Mouse (Mus musculus): ENCODE measurements around the gene 1700003H04Rik. TPM values are rescaled to one million over a fixed set of nuclear protein-coding genes. Genes with fewer than 3 reads are reported as not detected.

Gene 1700003H04Rik
- polyA plus RNA-seq, 1 experiment from 2014 or later, result not detected

GRCm38 (mm10) chr3:124548898-124549297 is 32.0 kb downstream of the 1700003H04Rik start:
- H3K4me1 ChIP-seq (replicated peaks), result no peaks in the 10 kb centered on the region
- no peak overlapping the region for H3K4me3 ChIP-seq
- H3K9ac ChIP-seq, result no peak overlapping the region
- 85% methylated on average over 10 of the region's 10 CpGs for WGBS
- H3K27me3 ChIP-seq (replicated peaks), result no peaks in the 10 kb centered on the region
- H3K9me3 ChIP-seq (replicated peaks), result no peaks in the 10 kb centered on the region
- no peak overlapping the region for H3K27ac ChIP-seq (ENCODE audit: poor library complexity, severe bottlenecking)
- no peak overlapping the region for H3K4me2 ChIP-seq
- no peaks in the 10 kb centered on the region for H3K36me3 ChIP-seq
- ATAC-seq (ENCODE audit: insufficient number of reproducible peaks, low FRiP score), result no peak

- Histone ChIP-seq H3K4me1 (replicated peaks) (no peaks in the 10 kb centered on the region), H3K4me2 (no peak overlapping the region), H3K9ac (no peak overlapping the region), H3K4me3 (no peak overlapping the region), H3K27ac (ENCODE audit: poor library complexity, severe bottlenecking) (no peak overlapping the region), H3K36me3 (no peaks in the 10 kb centered on the region), H3K27me3 (replicated peaks) (no peaks in the 10 kb centered on the region), H3K9me3 (replicated peaks) (no peaks in the 10 kb centered on the region)
- WGBS, result 76% methylated on average over 2 of the region's 2 CpGs
- ATAC-seq (ENCODE audit: insufficient number of reproducible peaks, low FRiP score), result no peak
Observed at GRCm38 (mm10) chr3:124538260-124538659, 42.6 kb downstream of the 1700003H04Rik start.

DNA sequence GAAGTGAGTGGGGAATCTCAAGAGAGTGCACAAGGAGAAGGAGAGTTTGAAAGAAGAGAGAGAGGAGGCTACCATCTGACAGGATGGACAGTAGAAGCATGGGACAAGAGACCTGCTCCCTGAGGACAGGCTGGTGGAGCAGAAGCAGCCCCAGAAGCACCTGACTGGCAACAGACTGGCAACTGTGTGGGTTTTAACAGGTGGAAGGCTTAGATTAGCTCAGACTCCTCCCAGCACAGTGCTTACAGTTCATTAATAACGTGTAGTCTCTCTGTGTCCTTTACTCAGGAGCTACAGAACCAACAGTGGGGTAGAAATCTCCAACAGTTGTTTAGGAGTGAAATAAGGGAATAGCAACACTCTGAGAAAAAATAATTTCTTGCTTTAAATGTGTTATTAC is 44.3 kb downstream of the 1700003H04Rik start:
- no peak overlapping the region for H3K4me2 ChIP-seq
- 44% methylated on average over 1 of the region's 1 CpGs for WGBS
- ATAC-seq (ENCODE audit: insufficient number of reproducible peaks, low FRiP score), result no peak
- no peaks in the 10 kb centered on the region for H3K36me3 ChIP-seq
- H3K4me3 ChIP-seq, result no peak overlapping the region
- no peak overlapping the region for H3K27ac ChIP-seq (ENCODE audit: poor library complexity, severe bottlenecking)
- H3K9ac ChIP-seq, result no peak overlapping the region
- no peaks in the 10 kb centered on the region for H3K9me3 ChIP-seq (replicated peaks)
- no peaks in the 10 kb centered on the region for H3K4me1 ChIP-seq (replicated peaks)
- H3K27me3 ChIP-seq (replicated peaks), result no peaks in the 10 kb centered on the region

DNA sequence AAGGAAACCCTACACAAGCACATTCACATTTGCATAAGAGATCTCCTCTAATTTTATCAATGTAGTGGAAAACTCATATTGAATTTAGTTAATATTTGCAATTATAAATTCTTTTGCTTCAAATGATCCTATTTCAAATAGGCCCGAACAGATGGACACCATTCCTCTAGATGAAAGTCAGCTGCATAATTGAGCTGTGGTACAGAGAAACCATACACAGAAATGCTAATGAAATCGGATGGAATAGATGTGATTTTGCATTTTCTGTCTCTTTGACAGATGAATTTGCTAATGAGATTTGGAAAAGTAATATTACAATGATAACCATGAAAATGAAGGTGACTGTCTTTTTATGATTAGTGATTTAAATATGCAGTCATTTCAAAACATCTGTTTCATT is 62.1 kb downstream of the 1700003H04Rik start:
- no peak for ATAC-seq (ENCODE audit: insufficient number of reproducible peaks, low FRiP score)
- H3K4me1 ChIP-seq (replicated peaks), result no peaks in the 10 kb centered on the region
- H3K9me3 ChIP-seq (replicated peaks), result no peaks in the 10 kb centered on the region
- WGBS, result 69% methylated on average over 2 of the region's 2 CpGs
- H3K27ac ChIP-seq (ENCODE audit: poor library complexity, severe bottlenecking), result no peak overlapping the region
- H3K4me2 ChIP-seq, result no peak overlapping the region
- no peak overlapping the region for H3K9ac ChIP-seq
- no peaks in the 10 kb centered on the region for H3K36me3 ChIP-seq
- H3K27me3 ChIP-seq (replicated peaks), result no peaks in the 10 kb centered on the region
- no peak overlapping the region for H3K4me3 ChIP-seq

Other genes with a start within 250 kb of the 1700003H04Rik start
- not detected in 2 replicates for gene 1700006A11Rik, start 155.1 kb downstream of the 1700003H04Rik start, polyA plus RNA-seq (2016; fragmentation: Nextera tagmentation; extraction: Ambion mirVana)

Measured in heart, embryonic 12.5 days (tissue).